Mouse (Mus musculus): ENCODE data around the gene Rpsa.
"Not testable (repeated sequence)": the region's sequence is repeated elsewhere in the genome, so short reads cannot be mapped to it uniquely, and the experiment has no call there.

Gene Rpsa

DNA sequence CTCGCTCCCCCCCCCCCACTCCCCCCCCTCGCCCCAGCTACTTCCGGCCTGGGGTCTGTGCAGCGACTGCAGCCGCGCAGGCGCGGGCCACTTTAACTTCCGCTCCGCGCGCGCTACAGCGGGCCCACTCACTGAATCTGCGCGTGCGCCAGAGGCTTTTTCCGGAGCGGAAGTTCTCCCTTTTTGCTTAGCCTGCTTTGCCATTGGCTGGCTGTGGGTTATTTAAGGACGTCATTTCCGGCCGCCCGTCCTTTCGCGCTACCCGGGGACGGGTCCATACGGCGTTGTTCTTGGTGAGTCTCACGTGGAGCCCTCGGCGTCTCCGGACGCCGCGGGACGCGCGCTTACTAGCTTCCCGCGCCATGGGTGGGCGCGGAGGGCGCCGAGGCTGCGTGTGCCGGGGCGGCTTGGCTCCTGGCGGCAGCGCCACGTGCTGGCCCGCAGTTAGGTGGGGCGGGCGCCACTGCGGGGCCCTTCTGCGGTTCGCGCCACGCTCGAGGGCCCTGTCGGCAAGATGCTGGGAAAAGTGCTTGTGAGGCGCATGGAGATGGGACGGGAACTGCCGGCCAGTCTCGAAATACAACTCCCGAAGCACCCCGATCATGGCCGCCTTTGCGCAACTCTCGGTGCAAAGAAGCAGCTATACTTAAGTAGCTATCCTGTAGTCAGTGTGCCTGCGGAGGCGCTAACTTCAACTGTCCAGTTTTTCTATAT lies at the start of gene Rpsa:
Gene Rpsa, plus strand, starts transcription at position 152 of the 714 bp plus-strand sequence.
- ATAC-seq (ENCODE audit: low TSS enrichment) = peak; percentile 97

GRCm38 (mm10) chr9:120078241-120078640 lies 49.2 kb upstream of the Rpsa start:
- ATAC-seq (ENCODE audit: low TSS enrichment) = no peak

DNA sequence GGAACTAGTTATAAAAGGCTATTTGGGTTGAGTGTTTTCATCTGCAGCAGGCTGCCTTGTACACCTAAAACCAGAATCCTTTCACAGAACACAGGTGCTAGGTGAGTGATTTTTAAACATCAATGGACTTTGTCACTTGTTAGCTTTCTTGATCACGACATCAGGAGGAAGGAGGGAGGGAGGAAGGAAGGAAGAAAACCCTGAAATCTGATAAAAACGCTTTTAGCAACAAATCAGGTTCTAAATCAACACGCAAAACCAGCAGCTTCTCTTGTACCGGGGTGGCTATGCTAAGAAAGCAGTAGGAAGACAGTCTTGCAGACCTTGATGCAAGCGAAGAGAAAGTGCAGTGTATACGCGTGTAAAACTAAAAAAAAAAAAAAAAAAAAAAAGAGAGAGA lies 47.6 kb upstream of the Rpsa start:
- no peak for ATAC-seq (ENCODE audit: low TSS enrichment)

GRCm38 (mm10) chr9:120080546-120081108 lies 46.9 kb upstream of the Rpsa start:
- peak; percentile 57; the same call in 1 of the 2 replicates for ATAC-seq (ENCODE audit: low TSS enrichment)

DNA sequence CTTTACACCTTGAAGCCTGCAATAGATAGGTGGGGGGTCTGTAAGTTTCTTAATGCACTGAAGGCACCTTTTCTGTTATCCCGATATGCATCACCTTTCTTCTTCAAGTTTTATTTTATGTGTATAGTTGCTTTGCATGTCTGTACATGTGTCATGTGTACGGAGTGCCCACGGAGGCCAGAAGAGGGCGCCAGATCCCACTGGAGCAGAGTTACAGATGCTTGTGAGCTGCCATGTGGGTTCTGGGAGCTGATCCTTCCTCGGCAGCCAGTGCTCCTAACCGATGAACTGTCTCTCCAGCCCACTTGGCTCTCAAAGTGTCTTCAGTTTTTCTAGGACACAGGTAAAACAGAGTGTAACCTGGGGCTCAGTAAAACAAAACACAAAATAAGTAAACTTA lies 46.2 kb upstream of the Rpsa start:
- ATAC-seq (ENCODE audit: low TSS enrichment) = no peak

- peak; percentile 47; the same call in 1 of the 2 replicates for ATAC-seq (ENCODE audit: low TSS enrichment)
These were observed 45.5 kb upstream of the Rpsa start for GRCm38 (mm10) chr9:120081967-120082366.

DNA sequence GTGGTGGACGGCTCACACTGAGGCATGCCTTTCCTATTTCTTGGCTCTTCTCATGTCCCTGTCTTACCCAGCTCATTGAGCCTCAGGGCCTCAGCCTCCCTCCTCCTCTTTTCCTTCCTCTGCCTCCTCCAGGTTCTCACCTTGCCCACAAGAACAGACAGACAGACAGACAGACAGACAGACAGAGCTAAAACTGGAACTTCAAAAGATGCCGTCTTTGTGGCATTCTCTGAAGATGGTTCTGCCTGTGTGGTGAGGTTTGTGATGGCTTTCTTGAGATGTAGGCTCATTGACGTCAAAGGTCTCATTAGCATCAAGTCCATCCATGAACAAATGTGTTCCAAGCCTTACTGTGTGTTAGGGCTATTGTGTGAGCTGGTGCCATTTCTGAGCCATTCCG lies 44.8 kb upstream of the Rpsa start:
- no peak for ATAC-seq (ENCODE audit: low TSS enrichment)

DNA sequence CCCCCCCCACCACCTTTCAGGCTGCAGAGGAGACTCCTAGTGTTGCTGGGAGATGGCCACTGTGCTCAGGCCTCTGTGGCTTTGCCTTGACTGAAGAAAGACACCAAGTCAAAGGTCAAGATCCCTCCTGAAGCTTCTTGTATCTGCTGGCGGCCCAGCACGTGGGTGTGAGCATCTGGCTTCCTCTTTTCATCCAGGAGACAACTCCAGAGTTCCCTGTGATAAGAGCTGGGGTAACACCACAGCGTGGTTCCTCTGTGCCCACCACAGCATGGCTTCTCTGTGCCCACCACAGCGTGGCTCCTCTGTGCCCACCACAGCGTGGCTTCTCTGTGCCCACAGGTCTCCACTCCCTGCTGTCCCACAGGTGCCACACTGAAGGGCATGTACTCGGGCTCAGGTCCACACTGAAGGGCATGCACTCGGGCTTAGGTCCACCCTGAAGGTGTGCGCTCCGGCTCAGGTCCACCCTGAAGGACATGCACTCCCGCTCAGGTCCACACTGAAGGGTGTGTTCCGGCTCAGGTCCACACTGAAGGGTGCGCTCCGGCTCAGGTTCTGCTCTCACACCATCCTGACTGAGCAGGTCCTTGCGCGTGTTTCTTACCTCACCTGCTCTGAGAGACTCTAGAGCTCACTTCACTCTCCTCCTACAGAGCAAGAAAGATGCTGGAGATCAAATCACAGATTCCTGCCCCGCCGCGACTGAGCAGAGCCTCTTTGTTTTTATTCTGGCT lies 44.2 kb upstream of the Rpsa start:
- no peak for ATAC-seq (ENCODE audit: low TSS enrichment)

DNA sequence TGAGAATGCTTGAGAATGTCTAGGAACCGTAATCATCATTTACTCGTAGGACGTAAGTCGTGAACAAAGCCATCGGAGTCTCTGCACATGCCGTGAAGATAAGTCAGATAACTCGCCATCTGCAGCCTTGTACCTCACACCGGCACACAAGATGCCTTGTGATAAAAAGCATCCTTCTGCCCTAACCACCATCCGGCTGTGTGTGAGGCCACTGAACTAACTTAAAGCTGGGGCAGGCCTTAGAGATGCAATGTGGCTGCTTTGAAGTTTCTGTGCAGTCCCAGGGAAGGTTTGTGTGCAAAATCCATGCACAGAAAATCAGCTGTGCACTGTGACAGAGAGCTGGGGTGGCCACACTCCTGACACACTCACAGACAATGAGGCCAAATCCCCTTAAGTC lies 43.1 kb upstream of the Rpsa start:
- no peak for ATAC-seq (ENCODE audit: low TSS enrichment)

DNA sequence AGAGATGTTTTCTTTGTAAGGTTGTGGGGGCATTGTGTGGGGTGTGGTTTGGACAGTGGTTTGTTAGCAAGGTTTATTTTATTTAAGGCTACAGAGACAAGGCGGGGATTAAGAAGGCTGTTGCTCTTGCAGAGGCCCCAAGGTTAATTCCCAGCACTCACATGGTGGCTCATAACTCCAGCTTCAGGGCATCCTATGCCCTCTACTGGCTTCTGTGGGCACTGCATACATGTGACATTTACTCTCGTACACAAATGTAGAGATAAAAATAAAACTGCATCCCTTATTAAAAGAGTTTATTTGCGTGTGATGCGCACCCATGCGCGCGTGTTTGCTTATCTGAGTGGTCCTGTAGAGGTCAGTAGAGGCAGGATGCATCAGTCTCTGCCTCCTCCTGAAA lies 38.4 kb upstream of the Rpsa start:
- ATAC-seq (ENCODE audit: low TSS enrichment) = no peak

- ATAC-seq (ENCODE audit: low TSS enrichment) = no peak
These were observed 36.4 kb upstream of the Rpsa start for GRCm38 (mm10) chr9:120091086-120091485.

- ATAC-seq (ENCODE audit: low TSS enrichment) = no peak
These were observed 35.7 kb upstream of the Rpsa start, which contains the start of gene Ccr8 for GRCm38 (mm10) chr9:120091696-120092238. Gene Ccr8 (plus strand): TSS chr9:120092114.

- no peak for ATAC-seq (ENCODE audit: low TSS enrichment)
These were observed 33.8 kb upstream of the Rpsa start for GRCm38 (mm10) chr9:120093701-120094100.

GRCm38 (mm10) chr9:120095886-120096285 lies 31.6 kb upstream of the Rpsa start:
- ATAC-seq (ENCODE audit: low TSS enrichment) = no peak

DNA sequence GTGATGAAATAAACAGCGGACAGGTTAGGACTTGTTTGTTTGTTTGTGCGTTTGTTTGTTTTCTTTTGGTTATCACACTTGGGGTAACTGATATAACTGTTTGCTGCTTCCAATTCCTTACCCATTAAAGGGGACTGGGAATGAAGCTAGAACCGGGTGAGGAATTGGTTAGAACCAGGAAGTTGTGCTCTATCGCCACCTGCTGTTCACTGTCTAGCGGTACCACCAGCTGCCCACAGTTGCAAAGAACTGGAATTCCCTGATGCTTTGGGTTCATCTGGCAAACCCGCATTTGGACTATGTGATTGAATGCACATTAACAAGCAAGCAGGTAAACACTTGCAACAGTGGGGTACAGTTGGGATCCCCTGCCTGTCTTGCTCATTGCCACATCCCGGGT lies 28.8 kb upstream of the Rpsa start:
- peak; percentile 92 for ATAC-seq (ENCODE audit: low TSS enrichment)

DNA sequence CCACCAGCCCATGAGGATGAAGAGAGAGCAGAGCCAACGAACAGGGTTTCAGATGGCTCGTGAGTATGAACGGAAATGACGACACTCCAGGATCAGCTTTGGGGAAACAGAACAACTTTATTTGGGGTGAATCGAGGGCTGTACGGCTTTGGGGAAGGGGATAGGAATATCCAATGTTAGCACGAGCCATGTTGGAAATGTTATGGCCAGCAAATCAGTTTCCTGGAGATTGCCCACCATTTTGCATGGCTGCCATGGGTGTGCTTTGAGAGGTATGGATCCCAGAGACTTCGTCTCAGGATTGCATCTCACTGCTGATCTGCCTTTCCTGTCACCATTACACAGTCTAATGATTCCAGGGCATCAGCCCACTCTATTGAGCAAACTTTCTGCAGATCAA lies 28.2 kb upstream of the Rpsa start:
- no peak for ATAC-seq (ENCODE audit: low TSS enrichment)

DNA sequence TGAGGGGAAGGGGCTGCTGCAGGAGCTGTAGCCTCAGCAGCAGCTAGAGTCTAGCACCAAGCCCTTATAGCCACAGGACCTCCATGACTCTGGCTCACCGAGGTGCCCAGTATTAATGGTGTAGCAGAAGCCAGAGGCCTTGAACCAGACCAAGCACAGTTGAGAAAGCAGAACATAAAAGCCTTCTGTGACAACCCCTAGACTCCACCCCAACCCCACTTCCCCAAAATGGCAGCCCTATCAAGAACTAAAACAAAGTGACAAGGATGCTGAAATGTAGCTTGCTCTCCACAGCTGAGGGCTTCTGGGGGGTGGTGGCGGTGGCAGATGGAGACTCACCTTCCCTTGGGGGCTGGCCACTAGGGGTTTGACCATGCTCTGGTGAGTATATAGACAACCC lies 26.3 kb upstream of the Rpsa start:
- no peak for ATAC-seq (ENCODE audit: low TSS enrichment)

- ATAC-seq (ENCODE audit: low TSS enrichment) = not testable (repeated sequence)
These were observed 18.5 kb upstream of the Rpsa start for GRCm38 (mm10) chr9:120108953-120109352.

DNA sequence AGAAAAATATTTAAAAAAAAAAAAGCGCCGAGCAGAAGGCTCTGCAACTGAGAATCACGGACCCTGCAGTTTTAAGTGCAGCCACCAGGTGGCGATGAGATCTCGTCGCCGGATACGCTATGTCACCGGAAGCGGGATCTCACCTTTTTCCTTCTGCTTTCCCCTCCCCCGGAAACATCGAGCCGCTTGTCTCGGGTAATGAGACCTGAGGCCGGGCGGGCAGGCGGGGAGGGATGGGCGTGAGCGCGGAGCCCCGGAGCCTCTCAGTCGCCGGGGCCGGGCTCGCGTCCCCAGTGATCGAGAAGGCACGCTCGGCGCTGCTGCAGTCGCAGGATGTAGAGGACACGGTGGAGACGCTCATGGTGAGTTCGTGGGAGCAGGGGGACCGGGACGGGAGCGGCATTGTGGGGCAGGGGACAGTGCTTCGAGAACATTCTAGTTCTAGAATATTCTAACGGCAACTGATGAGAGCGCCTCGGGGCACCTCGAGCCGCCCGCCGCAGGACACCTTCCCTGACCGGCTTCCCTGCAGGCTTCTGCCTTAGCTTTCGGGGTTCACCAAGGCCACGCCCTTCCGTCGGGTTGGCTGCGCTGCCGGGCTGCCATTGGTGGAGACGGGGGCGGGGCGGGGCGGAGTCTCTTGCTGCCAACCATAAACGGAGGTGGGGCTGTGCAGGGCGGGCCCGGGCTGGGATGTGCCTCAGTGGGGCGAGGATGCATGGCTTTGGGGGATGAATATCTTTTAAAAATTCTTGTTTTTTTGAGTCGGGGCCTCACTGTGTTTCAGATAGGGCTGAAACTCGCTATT lies 17.1 kb upstream of the Rpsa start, which contains the start of gene Slc25a38:
Gene Slc25a38, plus strand, starts transcription at position 164 of the 808 bp plus-strand sequence.
- peak; percentile 97 for ATAC-seq (ENCODE audit: low TSS enrichment)

DNA sequence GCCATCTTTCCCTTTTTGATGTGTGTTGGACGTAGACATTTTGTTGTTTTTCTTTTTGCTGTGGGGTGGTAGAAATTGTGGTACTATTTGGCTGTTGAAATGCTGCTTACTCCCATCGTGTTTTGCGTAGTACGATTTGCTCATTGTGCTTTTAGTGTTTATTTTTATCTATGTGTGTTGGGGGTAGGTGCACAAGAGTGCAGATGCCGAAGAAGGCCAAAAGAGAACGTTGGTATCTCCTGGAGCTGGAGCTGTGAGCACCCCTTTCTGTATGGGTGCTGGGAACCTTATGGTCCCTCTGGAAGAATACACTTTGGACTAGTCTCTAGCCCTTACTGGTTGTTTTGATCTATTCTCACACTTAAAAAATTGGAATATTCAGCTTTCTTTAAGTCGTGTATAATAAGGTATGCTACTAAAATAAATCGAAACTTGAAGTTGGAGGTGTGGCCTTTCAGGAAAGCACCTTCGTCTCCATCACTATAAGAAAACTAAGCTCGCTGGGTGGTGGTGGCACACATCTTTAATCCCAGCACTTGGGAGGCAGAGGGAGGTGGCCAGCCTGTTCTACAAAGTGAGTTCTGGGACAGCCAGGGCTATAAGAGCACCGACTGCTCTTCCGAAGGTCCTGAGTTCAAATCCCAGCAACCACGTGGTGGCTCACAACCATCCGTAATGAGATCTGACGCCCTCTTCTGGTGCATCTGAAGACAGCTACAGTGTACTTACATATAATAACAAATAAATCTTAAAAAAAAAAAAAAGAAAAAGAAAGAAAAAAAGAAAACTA lies 16.1 kb upstream of the Rpsa start:
- no peak for ATAC-seq (ENCODE audit: low TSS enrichment)

GRCm38 (mm10) chr9:120112472-120112871 lies 15.0 kb upstream of the Rpsa start:
- no peak for ATAC-seq (ENCODE audit: low TSS enrichment)

Data from frontal cortex, adult (tissue).